Mouse (Mus musculus): ENCODE results near the gene Plcl2. TPM values are rescaled to one million over a fixed set of nuclear protein-coding genes. Genes with fewer than 3 reads are reported as not detected.
A peak's percentile ranks its signal among the peaks of the same experiment; 100 is the strongest.

Gene Plcl2
- polyA plus RNA-seq, 1 experiment: 3.1 TPM

DNA sequence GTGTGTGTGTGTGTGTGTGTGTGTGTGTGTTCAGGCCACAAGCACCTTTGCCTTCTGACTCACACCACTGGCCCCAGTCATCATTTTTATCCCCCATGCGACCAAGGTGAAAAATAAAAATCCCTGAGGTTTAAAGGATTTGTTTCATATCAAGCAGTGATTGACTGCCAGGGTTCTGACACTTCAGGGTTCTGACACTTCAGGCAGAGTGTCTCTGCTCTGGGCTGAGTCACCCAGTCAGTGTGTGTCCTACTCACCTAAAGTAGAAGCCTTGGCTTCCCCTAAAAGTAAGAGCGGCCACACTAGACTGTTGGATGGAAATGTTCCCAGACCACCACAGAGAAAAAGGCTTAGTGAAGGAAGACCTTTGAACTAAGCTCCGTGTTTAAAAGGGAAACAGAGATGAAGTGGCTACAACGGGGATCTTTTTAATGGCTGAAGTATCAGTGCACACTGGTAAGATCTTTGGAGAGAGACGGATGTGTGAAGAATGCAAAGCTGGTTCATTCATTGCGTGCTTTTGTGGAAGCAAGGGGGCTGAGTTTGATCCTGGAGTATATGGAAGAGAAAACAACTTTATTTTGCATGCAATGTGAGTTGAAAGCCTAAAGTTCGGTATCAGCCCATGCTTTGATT is 11.0 kb upstream of the Plcl2 start:
- Histone ChIP-seq H3K9me3 (no peaks in the 10 kb centered on the region), H3K36me3 (replicated peaks; ENCODE audit: low read length) (no peaks in the 10 kb centered on the region), H3K4me3 (replicated peaks) (no peak overlapping the region), H3K4me1 (0 out of 2 replicates have a peak, but pooled peaks cover 4% of the 10 kb centered on the region), H3K27me3 (replicated peaks) (peaks cover 11% of the 10 kb centered on the region)
- TF ChIP-seq FLI1 (IDR thresholded peaks at IDR 0.05; ENCODE audit: low read length) (no peak), GATA1 (IDR thresholded peaks at IDR 0.05; ENCODE audit: borderline replicate concordance, low read length) (no peak)

GRCm38 (mm10) chr17:50499091-50499790 is 10.0 kb upstream of the Plcl2 start:
- 0 out of 2 replicates have a peak, but pooled peaks cover 7% of the 10 kb centered on the region for H3K4me1 ChIP-seq
- H3K36me3 ChIP-seq (replicated peaks; ENCODE audit: low read length): no peaks in the 10 kb centered on the region
- peaks cover 13% of the 10 kb centered on the region for H3K27me3 ChIP-seq (replicated peaks)
- TF ChIP-seq FLI1 (IDR thresholded peaks at IDR 0.05; ENCODE audit: low read length): no peak
- no peak for TF ChIP-seq GATA1 (IDR thresholded peaks at IDR 0.05; ENCODE audit: borderline replicate concordance, low read length)
- H3K4me3 ChIP-seq (replicated peaks): no peak overlapping the region
- H3K9me3 ChIP-seq: no peaks in the 10 kb centered on the region

DNA sequence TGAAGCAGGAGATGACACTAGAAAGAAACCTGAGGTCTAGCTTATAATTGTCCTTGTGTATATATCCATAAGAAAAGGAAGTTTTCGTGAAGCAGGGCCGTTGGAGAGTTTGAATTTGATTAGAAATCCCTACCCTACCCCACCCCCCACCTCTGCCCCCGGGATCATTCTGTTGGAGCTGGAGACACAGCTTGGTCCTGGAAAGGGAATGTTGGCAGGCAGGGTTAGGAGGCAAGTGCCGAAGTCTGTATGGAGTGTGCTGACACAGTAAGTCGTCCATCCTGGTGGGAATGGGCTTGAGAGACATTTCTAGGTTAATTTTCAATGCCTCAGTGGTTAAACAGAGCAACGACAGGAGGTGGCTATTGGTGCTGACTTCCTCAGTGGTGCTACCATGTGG is 8.4 kb upstream of the Plcl2 start:
- Histone ChIP-seq H3K36me3 (replicated peaks; ENCODE audit: low read length) (no peaks in the 10 kb centered on the region), H3K27me3 (replicated peaks) (peaks cover 13% of the 10 kb centered on the region), H3K9me3 (no peaks in the 10 kb centered on the region), H3K4me1 (0 out of 2 replicates have a peak, but pooled peaks cover 9% of the 10 kb centered on the region), H3K4me3 (replicated peaks) (no peak overlapping the region)
- TF ChIP-seq FLI1 (IDR thresholded peaks at IDR 0.05; ENCODE audit: low read length) (no peak), GATA1 (IDR thresholded peaks at IDR 0.05; ENCODE audit: borderline replicate concordance, low read length) (no peak)

- TF ChIP-seq FLI1 (IDR thresholded peaks at IDR 0.05; ENCODE audit: low read length) (no peak), GATA1 (IDR thresholded peaks at IDR 0.05; ENCODE audit: borderline replicate concordance, low read length) (no peak)
Observed at GRCm38 (mm10) chr17:50503075-50503474, 6.1 kb upstream of the Plcl2 start.

GRCm38 (mm10) chr17:50504070-50504846 is 4.9 kb upstream of the Plcl2 start:
- Histone ChIP-seq H3K27me3 (replicated peaks) (peaks cover 26% of the 10 kb centered on the region), H3K4me3 (replicated peaks) (no peak overlapping the region), H3K4me1 (peaks cover 17% of the 10 kb centered on the region), H3K9me3 (no peaks in the 10 kb centered on the region), H3K36me3 (replicated peaks; ENCODE audit: low read length) (no peaks in the 10 kb centered on the region)
- TF ChIP-seq GATA1 (IDR thresholded peaks at IDR 0.05; ENCODE audit: borderline replicate concordance, low read length) (no peak), FLI1 (IDR thresholded peaks at IDR 0.05; ENCODE audit: low read length) (no peak)

More at GRCm38 (mm10) chr17:50503075-50503474, 6.1 kb upstream of the Plcl2 start:
- Histone ChIP-seq H3K4me3 (replicated peaks) (no peak overlapping the region), H3K4me1 (peaks cover 11% of the 10 kb centered on the region; the same call in 1 of the 2 replicates), H3K27me3 (replicated peaks) (peaks cover 19% of the 10 kb centered on the region), H3K36me3 (replicated peaks; ENCODE audit: low read length) (no peaks in the 10 kb centered on the region), H3K9me3 (no peaks in the 10 kb centered on the region)

DNA sequence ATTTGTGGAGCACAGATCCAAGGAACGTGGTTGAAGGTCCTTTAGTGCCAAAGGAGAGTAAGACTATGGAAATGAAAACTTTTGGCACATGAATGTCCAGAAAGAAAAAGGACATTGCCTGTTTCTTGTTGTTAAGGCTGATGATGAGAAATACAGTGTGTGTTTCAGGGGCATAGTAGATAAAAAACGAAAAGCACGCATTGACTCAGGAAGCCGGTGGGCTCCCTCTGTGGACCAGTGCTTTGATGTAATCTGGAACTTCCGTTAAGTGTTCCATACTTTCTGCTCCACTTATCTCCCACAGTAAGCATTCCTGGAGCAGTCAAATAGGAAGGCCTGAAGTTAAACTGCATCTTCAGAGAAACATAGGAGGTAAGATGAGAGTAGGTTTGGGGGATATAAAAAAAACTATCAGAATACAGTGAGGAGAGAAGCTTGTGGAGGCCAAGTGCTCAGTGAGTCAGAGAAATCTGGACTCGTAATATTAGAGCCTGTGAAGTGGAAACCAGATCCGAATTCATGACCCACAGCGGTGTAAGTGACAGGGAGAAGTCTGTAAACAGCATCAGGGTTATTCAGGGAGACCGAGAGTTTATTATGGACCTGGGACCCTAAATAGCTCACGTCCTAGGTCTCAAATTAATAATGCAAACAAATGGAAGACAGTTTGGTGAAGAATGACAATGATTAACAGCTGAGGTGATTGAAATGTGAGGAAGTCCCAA is 3.1 kb upstream of the Plcl2 start:
- TF ChIP-seq FLI1 (IDR thresholded peaks at IDR 0.05; ENCODE audit: low read length): no peak
- TF ChIP-seq GATA1 (IDR thresholded peaks at IDR 0.05; ENCODE audit: borderline replicate concordance, low read length): no peak

GRCm38 (mm10) chr17:50506861-50507321 is 2.3 kb upstream of the Plcl2 start:
- H3K4me3 ChIP-seq (replicated peaks): no peak overlapping the region
- no peaks in the 10 kb centered on the region for H3K36me3 ChIP-seq (replicated peaks; ENCODE audit: low read length)
- peaks cover 26% of the 10 kb centered on the region for H3K4me1 ChIP-seq
- peaks cover 28% of the 10 kb centered on the region for H3K27me3 ChIP-seq (replicated peaks)
- H3K9me3 ChIP-seq: no peaks in the 10 kb centered on the region
- TF ChIP-seq GATA1 (IDR thresholded peaks at IDR 0.05; ENCODE audit: borderline replicate concordance, low read length) (no peak), FLI1 (IDR thresholded peaks at IDR 0.05; ENCODE audit: low read length) (no peak)

More for the DNA sequence above, 3.1 kb upstream of the Plcl2 start:
- H3K9me3 ChIP-seq: no peaks in the 10 kb centered on the region
- H3K4me3 ChIP-seq (replicated peaks): no peak overlapping the region
- peaks cover 25% of the 10 kb centered on the region for H3K4me1 ChIP-seq
- peaks cover 28% of the 10 kb centered on the region for H3K27me3 ChIP-seq (replicated peaks)
- no peaks in the 10 kb centered on the region for H3K36me3 ChIP-seq (replicated peaks; ENCODE audit: low read length)

- H3K27me3 ChIP-seq (replicated peaks): peaks cover 25% of the 10 kb centered on the region
- H3K9me3 ChIP-seq: no peaks in the 10 kb centered on the region
- peak overlapping the region; percentile 93 for H3K4me3 ChIP-seq (replicated peaks)
- TF ChIP-seq GATA1 (IDR thresholded peaks at IDR 0.05; ENCODE audit: borderline replicate concordance, low read length) (no peak), FLI1 (IDR thresholded peaks at IDR 0.05; ENCODE audit: low read length) (no peak)
- no peaks in the 10 kb centered on the region for H3K36me3 ChIP-seq (replicated peaks; ENCODE audit: low read length)
- H3K4me1 ChIP-seq: peaks cover 36% of the 10 kb centered on the region
Observed at GRCm38 (mm10) chr17:50508055-50508774, 988 bp upstream of the Plcl2 start.
